Mouse (Mus musculus): ENCODE measurements around the gene Ankrd13d.
"Not testable (repeated sequence)": the region's sequence is repeated elsewhere in the genome, so short reads cannot be mapped to it uniquely, and the experiment has no call there.

DNA sequence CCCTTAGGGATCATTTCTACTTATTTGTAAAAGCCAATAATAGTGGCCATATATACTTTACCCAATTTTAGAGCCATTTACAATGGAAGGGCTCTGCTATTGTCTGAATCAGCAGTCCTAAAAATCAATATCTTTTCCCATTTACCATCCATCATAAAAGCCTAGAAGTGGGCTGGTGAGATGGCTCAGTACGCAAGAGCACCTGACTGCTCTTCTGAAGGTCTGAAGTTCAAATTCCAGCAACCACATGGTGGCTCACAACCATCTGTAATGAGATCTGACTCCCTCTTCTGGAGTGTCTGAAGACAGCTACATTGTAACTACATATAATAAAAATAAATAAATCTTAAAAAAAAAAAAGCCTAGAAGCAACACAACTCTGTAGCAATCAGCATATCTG is 34.3 kb downstream of the Ankrd13d start:
- TF ChIP-seq CTCF (IDR thresholded peaks at IDR 0.05; ENCODE audit: control insufficient read depth, insufficient read depth, insufficient read length); FOSL1 (IDR thresholded peaks at IDR 0.05; ENCODE audit: insufficient read depth, low read length, poor library complexity, severe bottlenecking); MAX (IDR thresholded peaks at IDR 0.05); CEBPB (IDR thresholded peaks at IDR 0.05; ENCODE audit: low read depth); MYOG (IDR thresholded peaks at IDR 0.05; ENCODE audit: control insufficient read depth, extremely low read depth, insufficient read length); USF1 (IDR thresholded peaks at IDR 0.05; ENCODE audit: low read depth); MYOD1 (IDR thresholded peaks at IDR 0.05; ENCODE audit: control insufficient read depth, insufficient read length, low read depth): not testable (repeated sequence)

Measured in C2C12 (cell line).